Mouse (Mus musculus) forebrain, embryonic 16.5 days (tissue): ENCODE measurements around the gene Stag1. TPM values are rescaled to one million over a fixed set of nuclear protein-coding genes. Genes with fewer than 3 reads are reported as not detected.

ENCODE experiments used
- ATAC-seq: fragments of 200-750 bp; cut with Nextera tagmentation; 2 replicates; pipeline ENCODE4 v1.8.0; 2017; ENCODE audit warnings: mild to moderate bottlenecking, moderate library complexity
- H3K27ac ChIP-seq: fragments of 300-500 bp; sonication (generic); 2 replicates; pipeline ENCODE4 v1.5.1; 2014; ENCODE audit warnings: low read length, control low read depth
- H3K27me3 ChIP-seq: fragments of 300-500 bp; sonication (generic); replicated peaks from 2 replicates; pipeline ENCODE4 v1.6.1; 2014; ENCODE audit warnings: low read length; ENCODE audit not compliant: control insufficient read depth, insufficient read depth
- H3K36me3 ChIP-seq: fragments of 300-500 bp; sonication (generic); 2 replicates; pipeline ENCODE4 v1.6.1; 2014; ENCODE audit not compliant: control insufficient read depth, insufficient read depth
- H3K4me1 ChIP-seq: fragments of 300-500 bp; sonication (generic); replicated peaks from 2 replicates; pipeline ENCODE4 v1.6.1; 2014; ENCODE audit warnings: low read length; ENCODE audit not compliant: control insufficient read depth, insufficient read depth
- H3K4me2 ChIP-seq: fragments of 300-500 bp; sonication (generic); 2 replicates; pipeline ENCODE4 v1.6.1; 2014; ENCODE audit warnings: mild to moderate bottlenecking, low read length, control low read depth
- H3K4me3 ChIP-seq: fragments of 300-500 bp; sonication (generic); replicated peaks from 2 replicates; pipeline ENCODE4 v1.5.1; 2014; ENCODE audit warnings: mild to moderate bottlenecking, low read length, control low read depth
- H3K9ac ChIP-seq: fragments of 300-500 bp; sonication (generic); replicated peaks from 2 replicates; pipeline ENCODE4 v1.6.1; 2014; ENCODE audit warnings: low read depth, low read length, control low read depth
- H3K9me3 ChIP-seq: fragments of 300-500 bp; sonication (generic); 2 replicates; pipeline ENCODE4 v1.6.1; 2016; ENCODE audit warnings: low read length; ENCODE audit not compliant: control insufficient read depth
- WGBS: fragments of 180-500 bp; shearing (Covaris S2); extraction: QIAGEN DNeasy Blood & Tissue Kit; methylation state at CpG from one replicate; pipeline ENCODE4 v1.1.7; 2014; 5-methylcytosine and 5-hydroxymethylcytosine counted together
- polyA plus RNA-seq: library from polyadenylated mRNA; unstranded; fragments of >200 nt; fragmentation: Nextera tagmentation; extraction: Ambion mirVana; gene quantifications from 2 replicates; pipeline ENCODE4 v1.2.1, GENCODE M21; 2015

Stag1 gene
- polyA plus RNA-seq, 1 experiment from 2014 or later = 36.0 TPM

DNA sequence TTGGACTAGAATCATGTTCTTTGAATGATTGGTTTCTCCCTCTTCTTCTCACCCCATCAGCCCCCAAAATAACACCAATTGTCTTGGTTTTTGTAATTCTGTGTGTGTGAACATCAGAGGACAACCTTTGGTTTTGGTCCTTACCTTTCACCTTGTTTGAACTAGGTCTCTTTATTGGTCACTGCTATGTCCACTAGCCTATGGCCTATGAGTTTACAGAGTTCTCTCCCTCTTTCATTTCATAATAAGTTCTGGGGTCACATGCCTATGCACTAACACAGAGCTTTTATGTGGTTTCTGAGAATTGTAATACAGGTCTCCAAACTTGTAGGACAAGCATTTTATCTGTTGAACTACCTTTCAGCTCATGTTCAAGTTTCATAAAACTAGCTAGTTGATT is 272.0 kb downstream of the Stag1 start:
- Histone ChIP-seq H3K4me3 (no peak overlapping the region), H3K36me3 (no peaks in the 10 kb centered on the region), H3K27ac (no peak overlapping the region), H3K9ac (no peak overlapping the region), H3K4me1 (no peaks in the 10 kb centered on the region), H3K27me3 (no peaks in the 10 kb centered on the region), H3K9me3 (no peaks in the 10 kb centered on the region), H3K4me2 (no peak overlapping the region)
- ATAC-seq = no peak

- Histone ChIP-seq H3K4me2 (no peak overlapping the region), H3K36me3 (0 out of 2 replicates have a peak, but pooled peaks cover 2% of the 10 kb centered on the region), H3K9ac (no peak overlapping the region), H3K9me3 (no peaks in the 10 kb centered on the region), H3K4me3 (no peak overlapping the region), H3K27ac (no peak overlapping the region), H3K4me1 (no peaks in the 10 kb centered on the region), H3K27me3 (no peaks in the 10 kb centered on the region)
- WGBS = 91% methylated on average over 1 of the region's 1 CpGs
- ATAC-seq = no peak
Measured at GRCm38 (mm10) chr9:100896111-100896510, 298.5 kb downstream of the Stag1 start.

- no peak overlapping the region for H3K4me2 ChIP-seq
- ATAC-seq = no peak
- WGBS = 78% methylated on average over 4 of the region's 4 CpGs
Measured at GRCm38 (mm10) chr9:100898042-100898441, 300.4 kb downstream of the Stag1 start.

DNA sequence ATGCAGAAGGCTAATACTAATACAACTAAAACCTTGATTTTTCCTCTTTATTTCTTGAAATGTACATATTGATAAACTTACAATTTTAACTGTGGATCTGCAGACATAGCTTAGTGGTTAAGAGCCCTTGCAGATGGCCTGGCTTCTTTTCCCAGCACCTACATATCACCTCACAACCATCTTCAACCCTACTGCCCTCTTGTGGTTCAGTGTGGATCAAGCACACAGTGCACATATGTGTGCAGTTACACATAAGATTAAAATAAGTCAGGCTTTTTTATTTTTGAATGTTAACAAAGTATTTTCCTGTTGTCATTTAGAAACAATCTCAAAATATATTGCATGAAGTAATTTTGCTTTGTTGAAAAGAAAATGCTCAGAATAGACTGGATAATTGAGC is 312.8 kb downstream of the Stag1 start:
- Histone ChIP-seq H3K27ac (no peak overlapping the region), H3K4me3 (no peak overlapping the region), H3K9ac (no peak overlapping the region), H3K27me3 (no peaks in the 10 kb centered on the region), H3K4me1 (no peaks in the 10 kb centered on the region), H3K4me2 (no peak overlapping the region), H3K36me3 (peaks cover 2% of the 10 kb centered on the region), H3K9me3 (no peaks in the 10 kb centered on the region)
- ATAC-seq = no peak

More at GRCm38 (mm10) chr9:100898042-100898441, 300.4 kb downstream of the Stag1 start:
- no peak overlapping the region for H3K9ac ChIP-seq
- H3K27me3 ChIP-seq = no peaks in the 10 kb centered on the region
- H3K4me1 ChIP-seq = no peaks in the 10 kb centered on the region
- H3K27ac ChIP-seq = no peak overlapping the region
- no peak overlapping the region for H3K4me3 ChIP-seq
- no peaks in the 10 kb centered on the region for H3K9me3 ChIP-seq
- 0 out of 2 replicates have a peak, but pooled peaks cover 2% of the 10 kb centered on the region for H3K36me3 ChIP-seq

GRCm38 (mm10) chr9:100917111-100917510 is 319.5 kb downstream of the Stag1 start:
- WGBS = 28% methylated on average over 2 of the region's 2 CpGs
- Histone ChIP-seq H3K4me2 (no peak overlapping the region), H3K4me1 (no peaks in the 10 kb centered on the region), H3K36me3 (no peaks in the 10 kb centered on the region), H3K27ac (no peak overlapping the region), H3K27me3 (no peaks in the 10 kb centered on the region), H3K9ac (no peak overlapping the region), H3K9me3 (no peaks in the 10 kb centered on the region), H3K4me3 (no peak overlapping the region)
- no peak for ATAC-seq

GRCm38 (mm10) chr9:100926629-100927028 is 329.0 kb downstream of the Stag1 start:
- H3K4me2 ChIP-seq = no peak overlapping the region
- no peaks in the 10 kb centered on the region for H3K4me1 ChIP-seq
- ATAC-seq = no peak
- H3K36me3 ChIP-seq = no peaks in the 10 kb centered on the region
- H3K27me3 ChIP-seq = no peaks in the 10 kb centered on the region
- 90% methylated on average over 4 of the region's 4 CpGs for whole genome bisulfite sequencing
- H3K4me3 ChIP-seq = no peak overlapping the region
- H3K9ac ChIP-seq = no peak overlapping the region
- 0 out of 2 replicates have a peak, but pooled peaks cover 3% of the 10 kb centered on the region for H3K9me3 ChIP-seq
- no peak overlapping the region for H3K27ac ChIP-seq

DNA sequence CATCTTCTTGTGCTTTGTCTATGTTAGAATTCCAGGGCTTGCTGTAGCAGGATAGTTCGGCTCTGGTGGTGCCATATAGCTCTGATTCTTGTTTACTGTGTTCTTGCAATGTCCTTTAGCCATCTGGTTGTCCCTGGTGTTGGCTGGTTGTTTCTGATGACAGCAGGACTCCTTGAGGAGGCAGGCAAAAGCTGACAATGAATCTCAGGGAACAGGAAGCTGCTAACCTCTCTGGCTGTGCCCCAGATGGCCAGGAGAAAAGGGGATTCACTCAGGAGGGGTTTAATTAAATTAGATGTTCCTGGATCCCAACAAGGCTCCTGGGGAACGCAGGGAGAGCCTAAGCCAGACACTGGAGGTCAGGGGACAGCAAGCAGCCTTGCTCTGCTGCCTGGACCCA is 344.4 kb downstream of the Stag1 start:
- Histone ChIP-seq H3K4me1 (0 out of 2 replicates have a peak, but pooled peaks cover 2% of the 10 kb centered on the region), H3K36me3 (no peaks in the 10 kb centered on the region), H3K4me2 (no peak overlapping the region), H3K4me3 (no peak overlapping the region), H3K9ac (no peak overlapping the region), H3K9me3 (no peaks in the 10 kb centered on the region), H3K27ac (no peak overlapping the region), H3K27me3 (no peaks in the 10 kb centered on the region)
- no peak for ATAC-seq
- WGBS = 40% methylated on average over 2 of the region's 2 CpGs

- no peak overlapping the region for H3K27ac ChIP-seq
- 0 out of 2 replicates have a peak, but pooled peaks cover 2% of the 10 kb centered on the region for H3K4me1 ChIP-seq
- ATAC-seq = no peak
- no peaks in the 10 kb centered on the region for H3K27me3 ChIP-seq
- 91% methylated on average over 5 of the region's 5 CpGs for WGBS
- no peaks in the 10 kb centered on the region for H3K9me3 ChIP-seq
- no peak overlapping the region for H3K4me2 ChIP-seq
- no peaks in the 10 kb centered on the region for H3K36me3 ChIP-seq
- H3K4me3 ChIP-seq = no peak overlapping the region
- no peak overlapping the region for H3K9ac ChIP-seq
Measured at GRCm38 (mm10) chr9:100944677-100945365, 347.2 kb downstream of the Stag1 start.

DNA sequence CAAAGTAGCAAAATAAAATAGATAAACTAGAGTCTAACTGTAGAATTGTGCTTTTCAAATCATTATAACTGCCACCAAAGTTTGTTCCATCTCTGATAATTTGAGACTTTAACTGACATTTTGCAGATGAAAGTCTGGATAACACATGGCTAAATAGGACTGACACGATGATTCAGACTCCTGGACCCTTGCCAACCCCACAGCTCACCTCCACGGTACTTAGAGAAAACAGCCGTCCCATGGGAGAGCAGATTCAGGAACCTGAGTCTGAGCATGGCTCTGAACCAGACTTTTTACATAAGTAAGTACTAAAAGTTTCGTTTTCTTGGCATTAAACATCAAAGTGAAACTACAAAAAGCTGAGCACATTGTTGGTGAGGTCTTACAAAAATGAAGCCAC is 353.9 kb downstream of the Stag1 start:
- H3K4me1 ChIP-seq = no peaks in the 10 kb centered on the region
- no peaks in the 10 kb centered on the region for H3K9me3 ChIP-seq
- no peak for ATAC-seq
- 0 out of 2 replicates have a peak, but pooled peaks cover 8% of the 10 kb centered on the region for H3K36me3 ChIP-seq
- 48% methylated on average over 4 of the region's 4 CpGs for WGBS
- no peak overlapping the region for H3K4me2 ChIP-seq
- H3K4me3 ChIP-seq = no peak overlapping the region
- H3K27me3 ChIP-seq = no peaks in the 10 kb centered on the region
- no peak overlapping the region for H3K27ac ChIP-seq
- no peak overlapping the region for H3K9ac ChIP-seq
